Mouse (Mus musculus) left cerebral cortex, adult 6 months (tissue): ENCODE results near the gene Plxna3. TPM values are rescaled to one million over a fixed set of nuclear protein-coding genes. Genes with fewer than 3 reads are reported as not detected.

Experiments used
- long read RNA-seq, 2 experiments: library from polyadenylated mRNA; unstranded; transcript quantifications; one replicate each; pipeline ENCODE4 v2.0.0; 2019 to 2020
- polyA plus RNA-seq: library from polyadenylated mRNA; unstranded; fragments of <200 nt; fragmentation: Nextera tagmentation; gene quantifications from 2 replicates; pipeline ENCODE4 v1.2.3, GENCODE M21; 2021

Plxna3 gene
- 1.5 and 1.6 TPM in 2 replicates for polyA plus RNA-seq
- long read RNA-seq, experiment 1, partial matches to known transcripts = 5 of 9 reads
- long read RNA-seq, experiment 1, other reads (novel, unspliced or antisense) = 4 of 9 reads
- long read RNA-seq, experiment 2, partial matches to known transcripts = 0 of 2 reads
- long read RNA-seq, experiment 2, other reads (novel, unspliced or antisense) = 2 of 2 reads

DNA sequence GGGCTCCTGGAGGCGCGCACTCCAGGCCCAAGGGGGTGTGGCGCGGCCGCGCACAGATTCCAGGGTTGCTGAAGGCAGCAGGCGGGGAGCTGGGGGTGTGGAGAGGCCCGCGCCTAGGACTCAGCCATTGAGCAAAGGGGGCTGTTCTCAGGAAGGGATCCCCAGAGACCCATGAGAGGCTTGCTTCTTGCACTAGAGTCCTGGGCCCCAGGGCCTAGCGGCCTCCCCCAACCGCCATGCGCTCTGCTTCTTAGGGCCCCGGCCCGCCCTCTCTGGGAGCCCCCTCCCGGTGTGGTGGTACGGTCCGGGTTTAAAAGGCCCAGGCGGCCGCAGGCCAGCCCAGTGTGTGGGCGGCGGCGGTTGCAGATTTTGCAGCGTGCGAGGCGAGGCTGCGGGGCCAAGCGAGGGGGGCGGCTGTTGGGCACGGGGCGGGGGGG, at the start of gene Plxna3:
TSS of gene Plxna3 (plus strand) at position 342 of the 437 bp plus-strand sequence.

DNA sequence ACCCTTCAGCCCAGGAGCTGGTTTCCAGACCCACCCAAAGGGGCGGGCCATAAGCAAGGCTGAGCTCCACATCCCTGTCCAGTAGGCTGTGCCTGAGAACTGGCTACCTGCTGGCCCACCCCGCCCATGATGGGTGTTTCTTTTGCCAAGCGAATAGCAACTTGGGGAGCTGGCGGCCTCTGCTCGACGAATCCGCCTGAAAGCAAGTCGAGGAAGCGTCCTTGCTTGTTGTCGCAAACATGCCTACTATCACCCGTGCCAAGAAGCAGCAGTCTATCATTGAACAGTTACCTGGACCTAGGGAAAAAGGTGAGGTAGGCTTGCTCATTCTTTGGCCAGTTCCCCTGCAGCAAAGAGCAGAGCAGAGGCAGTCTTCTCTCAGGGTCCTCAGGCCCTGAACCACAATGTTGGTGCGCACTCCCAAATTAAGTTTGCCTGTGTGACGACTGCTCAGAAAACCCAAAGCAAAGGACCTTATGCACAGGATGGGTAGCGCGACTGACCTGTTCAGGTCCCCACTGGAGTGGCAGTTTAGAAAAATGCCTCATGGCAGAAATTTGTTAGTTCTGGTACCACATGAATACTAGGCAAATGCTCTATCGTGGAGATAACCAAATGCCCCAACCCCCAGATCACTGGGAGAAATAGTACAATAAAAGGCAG, 47.0 kb upstream of the Plxna3 start, which contains the start of the genes Taz and Dnase1l1:
TSS of gene Taz (plus strand) at position 181 of the 663 bp plus-strand sequence.
TSS of gene Dnase1l1 (minus strand) at position 606 of the 663 bp plus-strand sequence.

GRCm38 (mm10) chrX:74296538-74297448, 32.1 kb upstream of the Plxna3 start, which contains the start of gene Atp6ap1:
Gene Atp6ap1, plus strand, starts transcription at chrX:74297097.

GRCm38 (mm10) chrX:74304867-74305700, 23.8 kb upstream of the Plxna3 start, which contains the start of gene Gdi1:
Gene Gdi1, plus strand, starts transcription at chrX:74304998.

GRCm38 (mm10) chrX:74312540-74313464, 16.1 kb upstream of the Plxna3 start, which contains the start of gene Fam50a:
Gene Fam50a, plus strand, starts transcription at chrX:74313033.

GRCm38 (mm10) chrX:74353467-74353770, 24.6 kb downstream of the Plxna3 start, which contains the start of gene Lage3:
Gene Lage3, minus strand, starts transcription at chrX:74353618.

GRCm38 (mm10) chrX:74372888-74373549, 44.2 kb downstream of the Plxna3 start, which contains the start of the genes Ubl4a and Slc10a3:
Gene Ubl4a, minus strand, starts transcription at chrX:74373218.
Gene Slc10a3, minus strand, starts transcription at chrX:74373349.

DNA sequence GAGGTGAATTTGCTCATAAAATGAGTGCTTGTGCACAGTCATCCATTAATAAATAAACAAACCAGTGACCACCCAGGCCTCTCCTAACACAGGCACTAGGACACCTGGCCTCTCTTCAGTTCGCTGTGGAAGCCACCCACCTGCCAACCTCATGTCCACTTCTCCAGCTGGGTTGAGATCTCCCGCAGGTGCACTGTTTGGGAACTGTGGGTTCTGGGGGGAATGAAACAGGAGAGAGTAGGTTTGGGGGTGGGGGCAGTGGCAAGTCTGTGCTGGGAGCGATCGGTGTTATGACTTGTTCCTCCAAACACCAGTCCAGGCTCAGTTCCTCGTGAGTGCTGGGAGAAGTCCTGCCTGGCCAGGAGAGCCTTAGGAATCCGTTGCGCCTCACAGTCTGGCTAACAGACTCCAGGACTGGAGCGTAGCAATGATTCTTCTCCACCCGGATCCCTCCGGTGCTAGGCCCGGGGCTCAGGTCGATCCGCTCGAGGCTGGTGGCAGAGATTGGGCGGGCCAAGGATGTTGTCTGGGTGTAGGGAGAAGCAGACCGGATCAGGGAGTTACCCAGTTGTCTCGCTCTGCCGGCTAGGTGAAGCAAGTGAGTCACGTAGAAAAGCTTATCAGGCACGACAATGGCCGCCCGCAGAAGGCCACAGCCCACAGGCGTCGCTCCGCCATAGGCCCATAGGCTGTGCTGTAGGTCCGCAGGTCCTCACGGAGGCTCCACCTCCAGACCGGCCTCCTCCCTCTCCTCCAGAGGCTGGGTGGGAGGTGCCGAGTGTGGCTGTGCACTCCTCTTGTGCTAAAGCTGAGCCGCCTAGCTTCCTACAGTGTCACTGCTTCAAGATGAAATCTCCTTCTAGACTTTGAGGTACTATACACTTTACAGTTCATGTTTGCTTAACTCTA, 63.9 kb downstream of the Plxna3 start, which contains the start of the genes Fam3a and Ikbkg:
TSS of gene Fam3a (minus strand) at position 738 of the 909 bp plus-strand sequence.
TSS of gene Ikbkg (plus strand) at position 756 of the 909 bp plus-strand sequence.

Other genes with a start within 250 kb of the Plxna3 start
- 0.23 and 1.2 TPM in 2 replicates for gene Opn1mw, start 201.6 kb upstream of the Plxna3 start, polyA plus RNA-seq
- gene Mecp2, start 193.7 kb upstream of the Plxna3 start, polyA plus RNA-seq = 6.0 and 15.2 TPM in 2 replicates
- not detected in 2 replicates for gene Tex28, start 161.2 kb upstream of the Plxna3 start, polyA plus RNA-seq
- gene Tktl1, start 151.8 kb upstream of the Plxna3 start, polyA plus RNA-seq = 0.13 TPM in 1 of 2 replicates, not detected in the other
- gene Flna, start 79.2 kb upstream of the Plxna3 start, polyA plus RNA-seq = 3.0 and 3.1 TPM in 2 replicates
- 8.0 and 8.3 TPM in 2 replicates for gene Emd, start 74.4 kb upstream of the Plxna3 start, polyA plus RNA-seq
- 1,226 and 1,360 TPM in 2 replicates for gene Rpl10, start 58.3 kb upstream of the Plxna3 start, polyA plus RNA-seq
- gene Taz, start 47.2 kb upstream of the Plxna3 start, polyA plus RNA-seq = 32.5 and 43.3 TPM in 2 replicates
- 2.0 and 2.9 TPM in 2 replicates for gene Dnase1l1, start 46.7 kb upstream of the Plxna3 start, polyA plus RNA-seq
- gene Atp6ap1, start 32.0 kb upstream of the Plxna3 start, polyA plus RNA-seq = 121 and 138 TPM in 2 replicates
- 172 and 250 TPM in 2 replicates for gene Gdi1, start 24.1 kb upstream of the Plxna3 start, polyA plus RNA-seq
- 26.7 and 27.5 TPM in 2 replicates for gene Fam50a, start 16.0 kb upstream of the Plxna3 start, polyA plus RNA-seq
- 47.9 and 50.4 TPM in 2 replicates for gene Lage3, start 24.6 kb downstream of the Plxna3 start, polyA plus RNA-seq
- gene Ubl4a, start 44.2 kb downstream of the Plxna3 start, polyA plus RNA-seq = 110 and 116 TPM in 2 replicates
- gene Slc10a3, start 44.3 kb downstream of the Plxna3 start, polyA plus RNA-seq = 3.3 and 3.8 TPM in 2 replicates
- 17.4 and 21.2 TPM in 2 replicates for gene Fam3a, start 64.2 kb downstream of the Plxna3 start, polyA plus RNA-seq
- gene Ikbkg, start 64.2 kb downstream of the Plxna3 start, polyA plus RNA-seq = 7.3 and 10.4 TPM in 2 replicates
- 17.4 and 18.3 TPM in 2 replicates for gene G6pdx, start 100.1 kb downstream of the Plxna3 start, polyA plus RNA-seq
- gene Gm6880, start 152.3 kb downstream of the Plxna3 start, polyA plus RNA-seq = not detected in 2 replicates
- not detected in 2 replicates for gene Olfr1326-ps1, start 245.8 kb downstream of the Plxna3 start, polyA plus RNA-seq